Mouse (Mus musculus) megakaryocyte, embryonic 14.5 days (primary cell): ENCODE measurements around the gene Acadvl.

ENCODE experiments used
- FLI1 ChIP-seq: IDR thresholded peaks from 2 replicates; pipeline ENCODE4 v1.6.1; 2012; ENCODE audit warnings: low read length, inconsistent platforms, mixed read lengths
- GATA1 ChIP-seq: IDR thresholded peaks from 3 replicates; pipeline ENCODE4 v1.6.1; 2012; ENCODE audit warnings: mixed read lengths, low read length, inconsistent platforms, borderline replicate concordance

GRCm38 (mm10) chr11:70057805-70058204, 42.6 kb upstream of the Acadvl start:
- TF ChIP-seq GATA1: no peak
- no peak for TF ChIP-seq FLI1
